In the genomic region with DNA sequence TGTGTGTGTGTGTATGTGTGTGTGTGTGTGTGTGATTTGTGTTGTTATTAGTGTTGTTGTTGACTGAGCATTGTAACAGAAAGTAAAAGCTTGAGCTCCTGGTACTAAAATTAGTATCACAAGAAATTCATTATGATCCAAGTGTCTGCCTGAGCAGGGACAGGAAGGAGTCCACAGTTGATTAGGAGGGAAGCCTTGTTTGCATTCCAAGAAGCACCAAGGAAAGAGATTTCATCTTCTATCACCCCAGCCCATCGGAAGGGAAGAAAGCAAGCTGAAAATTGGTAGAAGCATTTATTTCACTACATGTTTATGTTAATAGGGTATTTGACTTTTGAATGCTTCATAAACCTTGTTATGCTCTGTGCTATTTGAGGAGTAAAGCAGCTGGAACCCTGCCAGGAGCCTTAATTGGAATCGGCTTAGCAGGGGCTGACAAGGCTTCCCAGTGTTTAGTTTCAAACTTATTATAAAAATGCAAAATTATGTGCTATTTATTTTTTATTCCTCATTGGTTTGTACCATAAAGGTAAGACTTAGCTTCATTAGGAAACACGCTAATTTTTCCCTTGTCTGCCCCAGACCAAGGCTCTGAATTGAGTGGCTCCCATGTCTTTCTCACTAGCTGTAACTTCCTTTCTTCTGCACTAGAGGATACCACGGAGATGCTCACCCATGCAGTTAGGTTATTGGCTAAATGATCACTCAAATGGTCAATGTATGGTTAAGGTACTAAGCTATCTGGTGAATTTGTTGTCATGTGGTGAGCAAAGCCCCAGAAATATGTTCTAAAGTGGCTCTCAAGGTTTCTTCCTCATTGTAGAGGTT, we compare ENCODE assay signal across 10 mouse cellular contexts.
DNase-seq lines count a peak whose midpoint lies in the region; ATAC-seq lines count a peak whose summit lies in the region.
"Had no signal": no experiment of that assay in that cellular context is flagged by ENCODE, and none has a peak within 500 bp of the region (broad histone marks: within the 10 kb centered on the region; RNA-seq: fewer than 3 reads in every experiment).

No protein-coding gene starts in this region.

- no peak overlapping the region for H3K4me2 ChIP-seq in hindbrain, embryonic 13.5 days
- no peak overlapping the region for H3K4me2 ChIP-seq in embryonic facial prominence, embryonic 14.5 days (ENCODE audit: low read depth, low read length)
- H3K4me2 ChIP-seq in hindbrain, embryonic 14.5 days (replicated peaks), result no peak overlapping the region
- no peak overlapping the region for H3K4me2 ChIP-seq in intestine, embryonic 15.5 days (replicated peaks)

- DNase-seq in hindbrain, embryonic 10.5 days (ENCODE audit: low spot score), result no peak
- DNase-seq in embryonic facial prominence, embryonic 14.5 days (ENCODE audit: low spot score), result peak; percentile 71
- DNase-seq in hindbrain, embryonic 14.5 days (ENCODE audit: low spot score), result peak; percentile 65
- DNase-seq in kidney, postnatal 4 days, result peak; percentile 67 to 72
- DNase-seq in thymus, postnatal 10 days (ENCODE audit: low spot score in 2 of 2), result no peak
- DNase-seq: liver, postnatal 0 days had no signal

- peak; percentile 66; the same call in 1 of the 2 replicates for ATAC-seq in hindbrain, embryonic 13.5 days (ENCODE audit: low FRiP score)
- ATAC-seq in embryonic facial prominence, embryonic 14.5 days (ENCODE audit: low read depth), result no peak
- ATAC-seq in hindbrain, embryonic 14.5 days (ENCODE audit: low FRiP score), result peak; percentile 66; the same call in 1 of the 2 replicates
- ATAC-seq in intestine, embryonic 15.5 days, result no peak
- no peak for ATAC-seq in frontal cortex, adult (ENCODE audit: low TSS enrichment)
- ATAC-seq: liver, postnatal 0 days had no signal

- no peaks in the 10 kb centered on the region for H3K27me3 ChIP-seq in hindbrain, embryonic 13.5 days
- no peaks in the 10 kb centered on the region for H3K27me3 ChIP-seq in hindbrain, embryonic 10.5 days (ENCODE audit: insufficient read depth, poor library complexity, severe bottlenecking)
- no peaks in the 10 kb centered on the region for H3K27me3 ChIP-seq in embryonic facial prominence, embryonic 14.5 days (replicated peaks; ENCODE audit: control insufficient read depth, insufficient read depth, low read length)
- H3K27me3 ChIP-seq in hindbrain, embryonic 14.5 days (ENCODE audit: control insufficient read depth, insufficient read depth, low read length), result no peaks in the 10 kb centered on the region
- no peaks in the 10 kb centered on the region for H3K27me3 ChIP-seq in intestine, embryonic 15.5 days (replicated peaks)

- no peak overlapping the region for H3K9ac ChIP-seq in hindbrain, embryonic 13.5 days
- H3K9ac ChIP-seq in embryonic facial prominence, embryonic 14.5 days (ENCODE audit: low read depth, low read length), result no peak overlapping the region
- no peak overlapping the region for H3K9ac ChIP-seq in hindbrain, embryonic 14.5 days
- no peak overlapping the region for H3K9ac ChIP-seq in intestine, embryonic 15.5 days
- H3K9ac ChIP-seq: liver, postnatal 0 days had no signal

- H3K27ac ChIP-seq in hindbrain, embryonic 13.5 days, result no peak overlapping the region
- H3K27ac ChIP-seq in hindbrain, embryonic 10.5 days, result no peak overlapping the region
- no peak overlapping the region for H3K27ac ChIP-seq in embryonic facial prominence, embryonic 14.5 days (replicated peaks; ENCODE audit: low read depth, low read length)
- H3K27ac ChIP-seq in hindbrain, embryonic 14.5 days, result peak overlapping the region; percentile 14; the same call in 1 of the 2 replicates
- H3K27ac ChIP-seq in intestine, embryonic 15.5 days, result no peak overlapping the region
- H3K27ac ChIP-seq: layer of hippocampus, adult 2 months had no signal

- no peaks in the 10 kb centered on the region for H3K9me3 ChIP-seq in hindbrain, embryonic 13.5 days
- no peaks in the 10 kb centered on the region for H3K9me3 ChIP-seq in hindbrain, embryonic 10.5 days
- no peaks in the 10 kb centered on the region for H3K9me3 ChIP-seq in embryonic facial prominence, embryonic 14.5 days (ENCODE audit: control insufficient read depth, low read length)
- no peaks in the 10 kb centered on the region for H3K9me3 ChIP-seq in hindbrain, embryonic 14.5 days (ENCODE audit: control insufficient read depth, low read length)
- H3K9me3 ChIP-seq in intestine, embryonic 15.5 days, result no peaks in the 10 kb centered on the region

- H3K36me3 ChIP-seq in hindbrain, embryonic 13.5 days, result no peaks in the 10 kb centered on the region
- no peaks in the 10 kb centered on the region for H3K36me3 ChIP-seq in hindbrain, embryonic 10.5 days
- no peaks in the 10 kb centered on the region for H3K36me3 ChIP-seq in embryonic facial prominence, embryonic 14.5 days (ENCODE audit: control insufficient read depth, insufficient read depth, low read length)
- no peaks in the 10 kb centered on the region for H3K36me3 ChIP-seq in hindbrain, embryonic 14.5 days (replicated peaks; ENCODE audit: control insufficient read depth, insufficient read depth)
- no peaks in the 10 kb centered on the region for H3K36me3 ChIP-seq in intestine, embryonic 15.5 days

- peaks cover 3% of the 10 kb centered on the region; the same call in 1 of the 2 replicates for H3K4me1 ChIP-seq in hindbrain, embryonic 13.5 days (replicated peaks)
- no peaks in the 10 kb centered on the region for H3K4me1 ChIP-seq in hindbrain, embryonic 10.5 days (replicated peaks)
- H3K4me1 ChIP-seq in embryonic facial prominence, embryonic 14.5 days (ENCODE audit: control insufficient read depth, insufficient read depth, low read length), result no peaks in the 10 kb centered on the region
- no peaks in the 10 kb centered on the region; the same call in 1 of the 2 replicates for H3K4me1 ChIP-seq in hindbrain, embryonic 14.5 days (replicated peaks; ENCODE audit: control insufficient read depth, insufficient read depth, low read length)
- no peaks in the 10 kb centered on the region for H3K4me1 ChIP-seq in intestine, embryonic 15.5 days (replicated peaks)

- H3K4me3 ChIP-seq in hindbrain, embryonic 13.5 days, result no peak overlapping the region
- no peak overlapping the region for H3K4me3 ChIP-seq in hindbrain, embryonic 10.5 days
- H3K4me3 ChIP-seq in embryonic facial prominence, embryonic 14.5 days (ENCODE audit: low read depth, low read length), result no peak overlapping the region
- H3K4me3 ChIP-seq in hindbrain, embryonic 14.5 days (replicated peaks; ENCODE audit: low read length), result no peak overlapping the region
- no peak overlapping the region for H3K4me3 ChIP-seq in intestine, embryonic 15.5 days (replicated peaks)
- H3K4me3 ChIP-seq: layer of hippocampus, adult 2 months had no signal

- WGBS in hindbrain, embryonic 13.5 days, result 54% methylated on average over 4 of the region's 4 CpGs
- WGBS in hindbrain, embryonic 10.5 days, result 79% methylated on average over 4 of the region's 4 CpGs
- 46% methylated on average over 4 of the region's 4 CpGs for WGBS in embryonic facial prominence, embryonic 14.5 days
- 50% methylated on average over 4 of the region's 4 CpGs for WGBS in hindbrain, embryonic 14.5 days
- 62% methylated on average over 4 of the region's 4 CpGs for WGBS in intestine, embryonic 15.5 days

Comparison
In these comparisons a context has a peak if more than half of its experiments do, and no peak if none do; other contexts are left out.
1. DNase-seq: peak in embryonic facial prominence, embryonic 14.5 days (single experiment), hindbrain, embryonic 14.5 days (single experiment) and kidney, postnatal 4 days (2 of 2); none in hindbrain, embryonic 10.5 days (single experiment) and thymus, postnatal 10 days (0 of 2).
2. ATAC-seq: peak in hindbrain, embryonic 13.5 days (single experiment) and hindbrain, embryonic 14.5 days (single experiment); none in embryonic facial prominence, embryonic 14.5 days (single experiment), intestine, embryonic 15.5 days (single experiment) and frontal cortex, adult (single experiment).